ENCODE assay signal across 31 mouse cellular contexts in the genomic region with DNA sequence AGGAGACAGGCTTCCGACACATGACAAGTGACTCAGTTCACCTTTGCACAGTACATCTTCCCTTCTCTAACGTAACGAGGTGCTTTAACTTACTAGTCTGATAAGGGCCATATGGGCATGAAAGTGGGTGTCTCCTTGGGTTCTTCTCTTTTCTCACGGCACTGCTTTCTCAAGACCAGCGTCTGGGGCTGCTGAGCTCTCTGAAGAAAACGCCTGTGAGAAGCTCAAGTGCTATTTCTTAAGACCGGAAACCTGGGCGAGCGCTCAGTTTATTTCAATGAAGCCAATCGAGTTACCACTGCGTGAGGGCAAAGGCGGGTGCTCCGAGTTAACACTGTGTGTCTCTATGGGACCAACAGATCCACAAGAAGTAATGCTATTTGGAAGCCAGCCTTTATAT.
"Had no signal": no experiment of that assay in that cellular context is flagged by ENCODE, and none has a peak within 500 bp of the region (broad histone marks: within the 10 kb centered on the region; RNA-seq: fewer than 3 reads in every experiment).

No protein-coding gene starts in this region.

- DNase-seq: left cerebral cortex, postnatal 4 days; liver; liver, embryonic 13.5 days; liver, postnatal 0 days; lung, adult 18-20 months; lung, adult 2 months; lung, embryonic 14.5 days; lung, postnatal 10 days; lung, postnatal 14 days; lung, postnatal 36 days; lung, postnatal 4 days had no signal

- H3K27me3 ChIP-seq: limb, embryonic 15.5 days; midbrain, embryonic 15.5 days; neural tube, embryonic 12.5 days; neural tube, embryonic 13.5 days had no signal

- H3K4me2 ChIP-seq: limb, embryonic 12.5 days; limb, embryonic 13.5 days; limb, embryonic 15.5 days; liver, embryonic 11.5 days; liver, embryonic 12.5 days; liver, embryonic 13.5 days; liver, embryonic 15.5 days; lung, embryonic 14.5 days; lung, embryonic 15.5 days; midbrain, embryonic 12.5 days; midbrain, embryonic 13.5 days; midbrain, embryonic 15.5 days; neural tube, embryonic 12.5 days; neural tube, embryonic 13.5 days had no signal

- H3K4me3 ChIP-seq: limb, embryonic 10.5 days; limb, embryonic 12.5 days; limb, embryonic 13.5 days; limb, embryonic 15.5 days; liver, embryonic 12.5 days; liver, embryonic 13.5 days; liver, embryonic 15.5 days; lung, embryonic 15.5 days; megakaryocyte, embryonic 14.5 days; midbrain, embryonic 10.5 days; midbrain, embryonic 12.5 days; midbrain, embryonic 13.5 days; midbrain, embryonic 15.5 days; myocyte; neural tube, embryonic 12.5 days; neural tube, embryonic 13.5 days had no signal

- H3K9ac ChIP-seq: limb, embryonic 12.5 days; limb, embryonic 13.5 days; limb, embryonic 15.5 days; liver, embryonic 12.5 days; liver, embryonic 13.5 days; liver, embryonic 14.5 days; liver, embryonic 15.5 days; liver, postnatal 0 days; lung, embryonic 14.5 days; lung, embryonic 15.5 days; midbrain, embryonic 12.5 days; midbrain, embryonic 13.5 days; midbrain, embryonic 15.5 days; neural tube, embryonic 12.5 days; neural tube, embryonic 13.5 days had no signal

- H3K4me1 ChIP-seq: liver, embryonic 12.5 days; liver, embryonic 13.5 days; liver, embryonic 15.5 days; lung, embryonic 15.5 days; midbrain, embryonic 12.5 days; neural tube, embryonic 12.5 days; neural tube, embryonic 13.5 days had no signal

- ATAC-seq: liver, embryonic 12.5 days; liver, postnatal 0 days; lung, postnatal 0 days; midbrain, embryonic 13.5 days; midbrain, embryonic 15.5 days; midbrain, embryonic 16.5 days had no signal

- H3K27ac ChIP-seq: limb, embryonic 10.5 days; limb, embryonic 12.5 days; limb, embryonic 13.5 days; limb, embryonic 15.5 days; liver, embryonic 12.5 days; liver, embryonic 13.5 days; liver, embryonic 14.5 days; liver, embryonic 15.5 days; lung, embryonic 15.5 days; macrophage; midbrain, embryonic 10.5 days; midbrain, embryonic 12.5 days; midbrain, embryonic 13.5 days; midbrain, embryonic 15.5 days; neural tube, embryonic 12.5 days; neural tube, embryonic 13.5 days had no signal

- H3K36me3 ChIP-seq: limb, embryonic 10.5 days; limb, embryonic 12.5 days; limb, embryonic 13.5 days; limb, embryonic 15.5 days; liver, embryonic 12.5 days; liver, embryonic 13.5 days; liver, embryonic 15.5 days; lung, embryonic 15.5 days; midbrain, embryonic 12.5 days; midbrain, embryonic 13.5 days; midbrain, embryonic 15.5 days; neural tube, embryonic 12.5 days; neural tube, embryonic 13.5 days had no signal

- H3K9me3 ChIP-seq: limb, embryonic 10.5 days; limb, embryonic 15.5 days; liver, embryonic 12.5 days; liver, embryonic 13.5 days; liver, embryonic 15.5 days; lung, embryonic 15.5 days; midbrain, embryonic 12.5 days; midbrain, embryonic 13.5 days; neural tube, embryonic 12.5 days; neural tube, embryonic 13.5 days had no signal
